Mouse (Mus musculus): ENCODE measurements around the gene Mpdu1. TPM values are rescaled to one million over a fixed set of nuclear protein-coding genes. Genes with fewer than 3 reads are reported as not detected.

Gene Mpdu1
- polyA plus RNA-seq, 1 experiment from 2014 or later, result 26.8 TPM

DNA sequence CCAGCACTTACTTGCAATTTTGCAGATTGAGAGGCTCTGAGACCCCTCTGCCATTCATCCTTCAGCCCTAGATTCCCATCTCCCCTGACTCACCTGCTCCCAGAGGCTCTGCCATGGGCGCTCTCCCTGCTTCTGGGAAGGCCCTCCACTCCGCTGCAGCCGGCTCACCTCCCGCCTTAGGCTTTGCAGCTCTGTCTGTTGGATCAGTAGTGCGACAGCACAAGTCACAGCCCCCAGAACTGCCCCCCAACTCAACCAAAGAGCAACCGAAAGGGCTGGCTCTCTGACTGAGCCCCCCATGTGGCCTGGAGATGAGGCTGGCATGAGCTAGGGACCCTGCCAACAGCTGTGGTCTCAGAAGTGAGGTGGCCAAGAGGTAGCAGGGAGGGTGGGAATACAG, 22.5 kb upstream of the Mpdu1 start:
- peaks cover 10% of the 10 kb centered on the region for H3K4me1 ChIP-seq (ENCODE audit: control insufficient read depth, insufficient read depth, low read length)
- no peaks in the 10 kb centered on the region for H3K9me3 ChIP-seq (ENCODE audit: control insufficient read depth, low read length)
- no peak overlapping the region for H3K4me3 ChIP-seq (ENCODE audit: low read depth, low read length)
- no peaks in the 10 kb centered on the region for H3K27me3 ChIP-seq (ENCODE audit: control insufficient read depth, insufficient read depth, low read length)
- no peak for DNase-seq (ENCODE audit: low spot score)
- no peak overlapping the region for H3K9ac ChIP-seq (ENCODE audit: low read length)
- H3K27ac ChIP-seq (ENCODE audit: low read depth, low read length), result no peak overlapping the region
- H3K4me2 ChIP-seq (ENCODE audit: low read depth), result no peak overlapping the region
- ATAC-seq (ENCODE audit: insufficient read depth, low FRiP score, low TSS enrichment), result no peak
- H3K36me3 ChIP-seq (ENCODE audit: control insufficient read depth, insufficient read depth, low read length), result no peaks in the 10 kb centered on the region
- WGBS, result 77% methylated on average over 6 of the region's 6 CpGs

DNA sequence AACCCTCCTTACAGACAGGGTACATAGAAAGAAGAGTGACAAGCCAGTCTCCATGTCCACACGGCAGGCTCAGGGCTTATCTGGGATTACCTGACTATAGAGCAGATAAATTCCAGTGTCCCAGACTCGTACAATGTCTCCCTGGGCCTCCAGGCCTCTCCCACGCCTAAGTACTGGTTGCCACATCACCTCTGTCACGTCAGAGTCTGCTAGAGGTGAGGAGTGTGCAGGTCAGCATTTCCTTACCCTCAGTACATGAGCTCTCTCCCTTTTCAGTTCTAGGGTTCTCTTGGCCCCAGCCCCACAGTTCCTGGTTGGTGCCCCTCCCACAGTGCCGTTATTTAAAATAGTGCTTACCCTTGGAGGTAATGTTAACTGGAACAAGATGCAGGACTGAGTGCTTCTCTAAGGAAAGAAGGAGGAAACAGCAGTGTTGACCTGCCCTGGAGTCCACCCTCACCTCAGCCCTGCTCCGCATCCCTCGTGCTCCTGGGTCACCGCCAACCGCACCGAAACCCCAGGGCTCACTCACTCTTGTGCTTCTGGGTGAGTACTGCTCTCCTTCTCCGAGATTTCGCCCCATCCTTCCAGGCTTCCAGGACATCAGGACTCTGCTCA, 21.8 kb upstream of the Mpdu1 start:
- Histone ChIP-seq H3K27ac (ENCODE audit: low read depth, low read length) (no peak overlapping the region), H3K36me3 (ENCODE audit: control insufficient read depth, insufficient read depth, low read length) (no peaks in the 10 kb centered on the region), H3K9me3 (ENCODE audit: control insufficient read depth, low read length) (no peaks in the 10 kb centered on the region), H3K27me3 (ENCODE audit: control insufficient read depth, insufficient read depth, low read length) (no peaks in the 10 kb centered on the region), H3K4me1 (ENCODE audit: control insufficient read depth, insufficient read depth, low read length) (peaks cover 10% of the 10 kb centered on the region), H3K4me2 (ENCODE audit: low read depth) (no peak overlapping the region), H3K4me3 (ENCODE audit: low read depth, low read length) (no peak overlapping the region), H3K9ac (ENCODE audit: low read length) (no peak overlapping the region)
- 83% methylated on average over 12 of the region's 12 CpGs for WGBS
- DNase-seq (ENCODE audit: low spot score) (no peak), ATAC-seq (ENCODE audit: insufficient read depth, low FRiP score, low TSS enrichment) (no peak)

DNA sequence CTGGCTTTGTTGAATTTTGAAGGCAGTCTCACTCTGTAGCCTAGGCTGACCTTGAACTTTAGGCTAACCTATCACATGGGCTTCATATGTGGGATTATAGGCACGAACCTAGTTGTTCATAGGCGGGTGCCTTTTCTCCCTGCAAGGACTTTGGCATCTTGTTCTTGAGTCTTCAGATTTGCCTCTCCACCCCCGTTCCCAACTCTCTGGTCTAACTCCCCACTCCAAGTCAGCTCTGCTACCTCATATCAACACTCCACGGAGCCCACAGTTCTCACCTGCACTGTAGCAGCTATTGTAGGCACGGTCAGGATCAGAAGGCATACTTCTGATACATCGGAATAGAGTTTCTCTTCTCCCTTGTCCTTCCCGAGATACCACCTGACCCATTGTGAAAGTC, 21.1 kb upstream of the Mpdu1 start:
- H3K9me3 ChIP-seq (ENCODE audit: control insufficient read depth, low read length), result no peaks in the 10 kb centered on the region
- 86% methylated on average over 7 of the region's 7 CpGs for WGBS
- H3K4me2 ChIP-seq (ENCODE audit: low read depth), result no peak overlapping the region
- peaks cover 10% of the 10 kb centered on the region for H3K4me1 ChIP-seq (ENCODE audit: control insufficient read depth, insufficient read depth, low read length)
- H3K9ac ChIP-seq (ENCODE audit: low read length), result no peak overlapping the region; the same call in 1 of the 2 replicates
- ATAC-seq (ENCODE audit: insufficient read depth, low FRiP score, low TSS enrichment), result no peak
- H3K27ac ChIP-seq (ENCODE audit: low read depth, low read length), result no peak overlapping the region
- no peak for DNase-seq (ENCODE audit: low spot score)
- no peak overlapping the region for H3K4me3 ChIP-seq (ENCODE audit: low read depth, low read length)
- no peaks in the 10 kb centered on the region for H3K36me3 ChIP-seq (ENCODE audit: control insufficient read depth, insufficient read depth, low read length)
- H3K27me3 ChIP-seq (ENCODE audit: control insufficient read depth, insufficient read depth, low read length), result no peaks in the 10 kb centered on the region

DNA sequence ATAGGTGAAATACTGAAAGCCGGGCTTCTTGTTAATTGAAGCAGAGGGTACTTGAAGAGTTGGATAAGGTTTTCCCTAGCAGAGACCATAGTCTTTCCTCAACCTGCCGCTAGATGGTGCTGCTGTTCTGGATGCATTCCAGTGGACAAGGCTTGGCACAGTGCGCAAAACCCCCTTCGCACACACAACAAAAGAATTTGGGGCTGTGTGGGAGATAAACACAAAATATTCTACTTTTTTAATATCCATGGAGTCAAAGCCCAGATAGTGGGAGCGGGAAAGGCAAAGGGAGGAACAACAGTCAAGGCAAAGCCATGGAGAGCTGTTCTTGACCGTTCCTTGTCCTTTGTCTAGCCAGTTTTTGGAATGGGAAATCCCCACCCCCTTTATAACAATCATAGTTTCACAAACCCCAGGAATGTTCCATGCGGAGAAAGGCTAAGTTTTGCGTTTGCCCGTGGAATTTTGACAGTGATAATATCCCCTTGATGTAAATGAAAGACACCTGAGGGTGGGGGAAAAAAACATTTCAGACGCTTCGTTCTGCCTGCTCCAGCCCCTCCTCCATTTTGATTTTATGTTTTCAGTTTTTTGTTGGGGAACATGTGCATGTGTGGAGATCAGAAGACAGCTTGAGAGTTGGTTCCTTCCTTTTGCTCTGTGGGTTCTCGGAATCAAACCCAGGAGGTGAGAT, 20.5 kb upstream of the Mpdu1 start:
- peak overlapping the region; percentile 47; the same call in 1 of the 2 replicates for H3K9ac ChIP-seq (ENCODE audit: low read length)
- H3K27ac ChIP-seq (ENCODE audit: low read depth, low read length), result no peak overlapping the region
- peaks cover 3% of the 10 kb centered on the region for H3K36me3 ChIP-seq (ENCODE audit: control insufficient read depth, insufficient read depth, low read length)
- no peaks in the 10 kb centered on the region for H3K9me3 ChIP-seq (ENCODE audit: control insufficient read depth, low read length)
- peaks cover 10% of the 10 kb centered on the region for H3K4me1 ChIP-seq (ENCODE audit: control insufficient read depth, insufficient read depth, low read length)
- peak; percentile 89 for DNase-seq (ENCODE audit: low spot score)
- no peak overlapping the region; the same call in 1 of the 2 replicates for H3K4me2 ChIP-seq (ENCODE audit: low read depth)
- H3K4me3 ChIP-seq (ENCODE audit: low read depth, low read length), result peak overlapping the region; percentile 10; the same call in 1 of the 2 replicates
- 0 out of 2 replicates have a peak, but pooled peaks have one; percentile 40 for ATAC-seq (ENCODE audit: insufficient read depth, low FRiP score, low TSS enrichment)
- WGBS, result 31% methylated on average over 12 of the region's 12 CpGs
- H3K27me3 ChIP-seq (ENCODE audit: control insufficient read depth, insufficient read depth, low read length), result no peaks in the 10 kb centered on the region

DNA sequence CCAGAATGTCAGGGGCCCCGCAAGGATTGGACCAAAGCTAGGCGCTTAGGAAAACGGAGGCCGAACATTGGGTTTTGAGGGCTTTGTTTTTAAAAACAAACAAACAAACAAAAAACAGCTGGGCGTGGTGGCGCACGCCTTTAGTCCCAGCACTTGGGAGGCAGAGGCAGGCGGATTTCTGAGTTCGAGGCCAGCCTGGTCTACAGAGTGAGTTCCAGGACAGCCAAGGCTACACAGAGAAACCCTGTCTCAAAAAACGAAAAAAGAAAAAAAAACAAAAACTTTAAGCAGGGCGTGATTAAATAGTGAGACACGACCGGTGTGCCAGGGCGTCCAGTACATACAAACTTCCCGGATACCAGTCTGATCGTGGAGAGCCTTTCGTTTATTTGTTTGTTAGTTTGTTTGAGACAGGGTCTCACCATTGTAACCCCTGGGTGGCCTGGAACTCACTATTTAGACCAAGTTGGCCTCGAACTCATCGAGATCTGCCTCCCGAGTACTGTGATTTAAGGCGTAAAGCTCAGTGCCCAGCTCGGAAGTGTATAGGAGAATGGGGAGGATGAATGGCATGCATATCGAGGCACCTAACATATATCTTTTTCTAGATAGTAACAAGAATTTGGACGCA, 19.9 kb upstream of the Mpdu1 start:
- peak overlapping the region; percentile 88 for H3K4me2 ChIP-seq (ENCODE audit: low read depth)
- H3K27ac ChIP-seq (ENCODE audit: low read depth, low read length), result peak overlapping the region; percentile 54; the same call in 1 of the 2 replicates
- ATAC-seq (ENCODE audit: insufficient read depth, low FRiP score, low TSS enrichment) (0 out of 2 replicates have a peak, but pooled peaks have one; percentile 7), DNase-seq (ENCODE audit: low spot score) (no peak)
- peaks cover 3% of the 10 kb centered on the region for H3K36me3 ChIP-seq (ENCODE audit: control insufficient read depth, insufficient read depth, low read length)
- H3K27me3 ChIP-seq (ENCODE audit: control insufficient read depth, insufficient read depth, low read length), result no peaks in the 10 kb centered on the region
- H3K9me3 ChIP-seq (ENCODE audit: control insufficient read depth, low read length), result no peaks in the 10 kb centered on the region
- peaks cover 10% of the 10 kb centered on the region for H3K4me1 ChIP-seq (ENCODE audit: control insufficient read depth, insufficient read depth, low read length)
- 26% methylated on average over 24 of the region's 24 CpGs for WGBS
- H3K9ac ChIP-seq (ENCODE audit: low read length), result peak overlapping the region; percentile 75
- H3K4me3 ChIP-seq (ENCODE audit: low read depth, low read length), result peak overlapping the region; percentile 90

DNA sequence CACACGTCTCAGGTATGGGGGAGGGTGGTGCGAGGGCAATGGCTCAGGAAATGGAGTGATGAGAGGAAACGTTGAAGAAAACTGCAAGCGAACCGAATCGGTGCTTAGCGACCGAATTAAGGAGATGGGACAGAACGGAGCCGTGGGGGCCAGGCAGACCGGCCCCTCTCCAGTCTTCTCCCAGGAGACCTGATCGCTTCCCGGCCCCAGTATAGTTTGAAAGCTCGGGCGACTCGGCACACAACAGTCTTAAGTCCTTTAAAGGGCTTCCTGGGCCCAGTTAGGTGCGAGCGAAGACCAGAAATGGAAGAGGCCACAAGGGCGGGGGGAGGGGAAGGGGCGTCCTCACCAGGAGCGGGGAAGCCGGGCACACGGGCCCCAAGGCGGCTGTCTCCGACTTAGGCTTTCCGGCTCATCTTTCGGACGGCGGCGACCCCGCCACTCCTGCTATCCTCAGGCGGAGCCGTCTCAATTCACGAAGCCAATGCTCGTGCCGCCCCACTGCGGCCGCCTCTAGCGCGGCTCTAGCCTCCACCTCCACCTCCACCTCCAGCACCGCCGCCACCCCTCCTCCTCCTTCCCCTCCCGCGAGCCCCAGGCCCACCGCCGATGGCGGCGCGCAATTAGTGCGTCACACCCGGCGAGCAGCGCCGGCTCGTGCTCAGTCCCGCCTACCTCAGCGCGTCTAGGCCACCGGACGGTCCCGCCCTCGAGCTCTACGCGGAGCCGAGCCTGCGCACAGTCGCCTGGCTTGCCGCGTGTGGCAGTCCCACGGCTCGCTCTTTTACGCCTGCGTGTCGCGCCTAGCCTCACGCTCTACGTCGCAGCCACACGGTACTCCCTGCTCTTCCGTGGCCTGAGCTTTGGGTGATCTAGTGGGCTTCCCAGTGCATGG, 19.1 kb upstream of the Mpdu1 start, which contains the start of gene Senp3:
Senp3 (minus strand) TSS at position 771 of the 895 bp plus-strand sequence.
- Histone ChIP-seq H3K4me1 (ENCODE audit: control insufficient read depth, insufficient read depth, low read length) (peaks cover 10% of the 10 kb centered on the region), H3K27me3 (ENCODE audit: control insufficient read depth, insufficient read depth, low read length) (no peaks in the 10 kb centered on the region), H3K4me2 (ENCODE audit: low read depth) (peak within 1 kb of the TSS; percentile 88), H3K36me3 (ENCODE audit: control insufficient read depth, insufficient read depth, low read length) (peaks cover 3% of the 10 kb centered on the region), H3K9me3 (ENCODE audit: control insufficient read depth, low read length) (no peaks in the 10 kb centered on the region), H3K4me3 (ENCODE audit: low read depth, low read length) (peak within 1 kb of the TSS; percentile 90), H3K9ac (ENCODE audit: low read length) (peak within 1 kb of the TSS; percentile 75), H3K27ac (ENCODE audit: low read depth, low read length) (peak within 1 kb of the TSS; percentile 54; the same call in 1 of the 2 replicates)
- peak; percentile 99 for DNase-seq (ENCODE audit: low spot score)
- ATAC-seq (ENCODE audit: insufficient read depth, low FRiP score, low TSS enrichment), result peak; percentile 95
- WGBS, result under 1% methylated on average over 79 of the region's 80 CpGs

DNA sequence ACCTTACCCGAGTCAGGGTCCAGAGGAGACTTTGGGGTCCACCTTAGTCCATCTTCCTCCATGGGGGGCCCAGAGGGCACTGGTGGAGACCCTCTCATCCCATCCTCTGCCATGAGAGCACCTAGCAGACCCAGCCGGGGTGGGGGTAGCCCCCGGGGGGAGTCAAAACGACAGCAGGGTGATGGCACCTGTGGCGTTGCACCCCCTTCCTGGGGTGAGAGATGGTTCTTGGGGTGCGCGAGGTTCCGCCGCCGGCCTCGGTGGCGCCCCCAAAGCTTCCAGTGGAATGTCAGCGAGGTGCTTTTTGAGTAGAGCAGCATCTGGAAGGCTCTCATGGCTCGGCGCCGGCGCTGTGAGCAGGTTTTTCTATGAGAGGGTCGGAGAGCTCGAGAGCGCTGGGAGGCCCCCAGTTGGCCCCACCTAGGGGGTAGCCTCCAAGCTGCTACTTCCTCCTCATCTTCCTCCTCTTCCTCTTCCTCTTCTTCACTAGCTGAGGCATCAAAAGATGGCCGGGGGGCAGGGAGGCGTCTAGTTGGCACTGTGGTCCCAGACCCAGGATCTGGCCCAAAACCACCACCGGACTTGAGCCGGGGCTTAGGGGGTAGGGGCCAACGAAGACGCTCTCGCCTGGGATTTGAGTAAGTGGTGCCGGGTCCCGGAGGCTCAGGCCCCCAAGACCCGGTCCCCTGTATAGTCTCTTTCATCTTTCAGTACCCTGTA, 17.9 kb upstream of the Mpdu1 start:
- H3K36me3 ChIP-seq (ENCODE audit: control insufficient read depth, insufficient read depth, low read length), result peaks cover 6% of the 10 kb centered on the region
- ATAC-seq (ENCODE audit: insufficient read depth, low FRiP score, low TSS enrichment) (no peak), DNase-seq (ENCODE audit: low spot score) (no peak)
- 94% methylated on average over 30 of the region's 30 CpGs for WGBS
- H3K4me1 ChIP-seq (ENCODE audit: control insufficient read depth, insufficient read depth, low read length), result peaks cover 10% of the 10 kb centered on the region
- no peak overlapping the region for H3K9ac ChIP-seq (ENCODE audit: low read length)
- H3K9me3 ChIP-seq (ENCODE audit: control insufficient read depth, low read length), result no peaks in the 10 kb centered on the region
- H3K4me3 ChIP-seq (ENCODE audit: low read depth, low read length), result no peak overlapping the region
- H3K4me2 ChIP-seq (ENCODE audit: low read depth), result peak overlapping the region; percentile 88
- no peak overlapping the region for H3K27ac ChIP-seq (ENCODE audit: low read depth, low read length)
- no peaks in the 10 kb centered on the region for H3K27me3 ChIP-seq (ENCODE audit: control insufficient read depth, insufficient read depth, low read length)

DNA sequence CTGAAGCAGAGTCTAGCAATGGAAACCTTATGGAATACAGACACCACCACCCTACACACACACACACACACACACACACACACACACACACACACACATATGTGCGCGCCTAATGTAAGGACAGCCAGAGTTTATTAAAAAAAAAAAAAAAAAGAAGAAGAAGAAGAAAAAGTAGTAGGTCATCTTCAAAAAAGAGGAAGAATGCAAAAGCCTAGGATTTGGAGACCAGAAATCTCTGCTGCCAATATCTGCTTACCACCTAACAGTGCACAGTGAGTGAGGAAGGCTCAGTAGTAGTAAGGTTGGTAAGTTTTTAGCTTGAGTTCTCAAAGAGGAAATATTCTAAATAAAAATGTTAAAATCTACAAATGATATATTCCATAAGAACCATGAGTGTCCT, 16.7 kb upstream of the Mpdu1 start:
- no peak overlapping the region for H3K4me2 ChIP-seq (ENCODE audit: low read depth)
- peaks cover 10% of the 10 kb centered on the region for H3K4me1 ChIP-seq (ENCODE audit: control insufficient read depth, insufficient read depth, low read length)
- no peak overlapping the region for H3K27ac ChIP-seq (ENCODE audit: low read depth, low read length)
- no peaks in the 10 kb centered on the region for H3K27me3 ChIP-seq (ENCODE audit: control insufficient read depth, insufficient read depth, low read length)
- no peak overlapping the region for H3K4me3 ChIP-seq (ENCODE audit: low read depth, low read length)
- H3K36me3 ChIP-seq (ENCODE audit: control insufficient read depth, insufficient read depth, low read length), result peaks cover 6% of the 10 kb centered on the region
- DNase-seq (ENCODE audit: low spot score) (no peak), ATAC-seq (ENCODE audit: insufficient read depth, low FRiP score, low TSS enrichment) (no peak)
- no peaks in the 10 kb centered on the region for H3K9me3 ChIP-seq (ENCODE audit: control insufficient read depth, low read length)
- 100% methylated on average over 2 of the region's 2 CpGs for WGBS
- no peak overlapping the region for H3K9ac ChIP-seq (ENCODE audit: low read length)

Measured in neural tube, embryonic 11.5 days (tissue).